Mouse (Mus musculus) midbrain, postnatal 0 days (tissue): ENCODE data around the gene Tspan7. TPM values are rescaled to one million over a fixed set of nuclear protein-coding genes. Genes with fewer than 3 reads are reported as not detected.

Experiments
- ATAC-seq: fragments of 200-750 bp; cut with Nextera tagmentation; 2 replicates; pipeline ENCODE4 v1.8.0; 2017; ENCODE audit warnings: moderate number of reproducible peaks, mild to moderate bottlenecking, moderate TSS enrichment, moderate library complexity; ENCODE audit not compliant: low FRiP score
- DNase-seq: peaks from one replicate; pipeline ENCODE4 v3.0.0-alpha.2; 2015; ENCODE audit warnings: low spot score
- H3K27ac ChIP-seq: fragments of 300-500 bp; sonication (generic); 2 replicates; pipeline ENCODE4 v1.5.1; 2014; ENCODE audit warnings: low read depth, mild to moderate bottlenecking, low read length, mixed read lengths
- H3K27me3 ChIP-seq: fragments of 300-500 bp; sonication (generic); 2 replicates; pipeline ENCODE4 v1.6.1; 2014; ENCODE audit warnings: low read length, control low read depth, mixed read lengths; ENCODE audit not compliant: insufficient read depth
- H3K36me3 ChIP-seq: fragments of 300-500 bp; sonication (generic); 2 replicates; pipeline ENCODE4 v1.6.1; 2014; ENCODE audit warnings: low read length, control low read depth, mixed read lengths; ENCODE audit not compliant: insufficient read depth
- H3K4me1 ChIP-seq: fragments of 300-500 bp; sonication (generic); 2 replicates; pipeline ENCODE4 v1.6.1; 2014; ENCODE audit warnings: mild to moderate bottlenecking, control low read depth, antibody characterized with exemption, low read length, mixed read lengths; ENCODE audit not compliant: insufficient read depth
- H3K4me2 ChIP-seq: fragments of 300-500 bp; sonication (generic); 2 replicates; pipeline ENCODE4 v1.6.1; 2014; ENCODE audit warnings: low read depth, mild to moderate bottlenecking, low read length, mixed read lengths; ENCODE audit not compliant: poor library complexity, severe bottlenecking
- H3K4me3 ChIP-seq: fragments of 300-500 bp; sonication (generic); 2 replicates; pipeline ENCODE4 v1.5.1; 2014; ENCODE audit warnings: low read depth, mild to moderate bottlenecking, low read length, moderate library complexity
- H3K9ac ChIP-seq: fragments of 300-500 bp; sonication (generic); replicated peaks from 2 replicates; pipeline ENCODE4 v1.6.1; 2014; ENCODE audit warnings: mild to moderate bottlenecking, low read length, moderate library complexity, mixed read lengths; ENCODE audit not compliant: poor library complexity, severe bottlenecking
- H3K9me3 ChIP-seq: fragments of 300-500 bp; sonication (generic); 2 replicates; pipeline ENCODE4 v1.6.1; 2016; ENCODE audit warnings: low read length, control low read depth
- CTCF ChIP-seq: IDR thresholded peaks from 2 replicates; pipeline ENCODE4 v1.5.1; 2016; ENCODE audit warnings: antibody characterized with exemption, mild to moderate bottlenecking
- WGBS: fragments of 180-500 bp; shearing (Covaris S2); extraction: QIAGEN DNeasy Blood & Tissue Kit; methylation state at CpG from one replicate; pipeline ENCODE4 v1.1.7; 2014; 5-methylcytosine and 5-hydroxymethylcytosine counted together
- polyA plus RNA-seq: library from polyadenylated mRNA; unstranded; fragments of >200 nt; fragmentation: Nextera tagmentation; extraction: Ambion mirVana; gene quantifications from 2 replicates; pipeline ENCODE4 v1.2.1, GENCODE M21; 2015
- total RNA-seq: library from RNA; depleted of rRNA; stranded (reverse); fragments of >200 nt; gene quantifications from 2 replicates; pipeline ENCODE4 v1.2.3, GENCODE M21; 2014

Tspan7 gene
- total and polyA plus RNA-seq, 2 experiments from 2014 or later, result 318 to 724 TPM

- 88% methylated on average over 1 of the region's 1 CpGs for WGBS
- Histone ChIP-seq H3K4me1 (no peaks in the 10 kb centered on the region), H3K4me3 (no peak overlapping the region), H3K27ac (no peak overlapping the region), H3K9me3 (no peaks in the 10 kb centered on the region), H3K4me2 (no peak overlapping the region), H3K27me3 (no peaks in the 10 kb centered on the region), H3K9ac (no peak overlapping the region), H3K36me3 (no peaks in the 10 kb centered on the region)
- ATAC-seq (no peak), DNase-seq (no peak)
- TF ChIP-seq CTCF, result no peak
Observed at GRCm38 (mm10) chrX:10477088-10477487, 7.9 kb upstream of the Tspan7 start.

DNA sequence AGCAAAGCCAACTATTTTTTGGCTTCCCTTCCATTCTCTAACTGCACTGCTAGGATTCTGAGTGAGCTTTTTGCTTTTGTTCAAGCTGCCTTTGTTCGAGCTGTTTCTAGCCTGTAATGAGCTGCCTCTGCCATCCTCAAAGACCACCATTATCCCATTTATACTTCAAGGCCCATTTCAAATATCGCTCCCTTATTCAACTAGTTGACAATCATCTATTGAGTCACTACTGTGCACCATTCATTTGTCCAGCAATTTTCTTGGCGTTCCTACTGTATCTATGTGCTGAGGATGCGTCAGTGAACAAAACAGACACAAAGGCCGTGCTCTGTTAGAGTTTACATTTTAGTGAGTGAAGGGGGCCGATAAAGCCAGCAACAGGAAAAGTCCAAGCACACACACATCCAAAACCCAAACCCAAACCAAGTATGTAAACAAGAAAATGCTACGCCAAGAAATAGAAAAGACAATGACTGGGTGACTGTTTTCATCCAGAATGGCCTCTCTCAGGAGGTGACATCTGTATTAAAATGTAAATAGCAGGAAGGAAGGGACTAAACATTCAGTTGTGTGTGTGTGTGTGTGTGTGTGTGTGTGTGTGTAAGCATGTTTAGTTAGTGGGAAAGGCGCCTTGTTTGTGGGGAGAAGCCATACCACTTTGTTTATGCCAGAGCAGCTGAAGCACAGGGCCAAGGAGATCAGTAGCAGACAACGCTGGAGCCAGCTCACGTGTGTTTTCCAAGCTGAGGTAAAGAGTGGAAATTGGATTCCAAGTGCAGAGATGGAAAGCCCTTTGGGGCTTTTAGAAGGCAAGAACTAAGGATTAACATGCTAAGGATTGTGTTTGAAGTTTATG, 5.7 kb upstream of the Tspan7 start:
- DNase-seq (peak; percentile 32), ATAC-seq (no peak)
- no peak for TF ChIP-seq CTCF

DNA sequence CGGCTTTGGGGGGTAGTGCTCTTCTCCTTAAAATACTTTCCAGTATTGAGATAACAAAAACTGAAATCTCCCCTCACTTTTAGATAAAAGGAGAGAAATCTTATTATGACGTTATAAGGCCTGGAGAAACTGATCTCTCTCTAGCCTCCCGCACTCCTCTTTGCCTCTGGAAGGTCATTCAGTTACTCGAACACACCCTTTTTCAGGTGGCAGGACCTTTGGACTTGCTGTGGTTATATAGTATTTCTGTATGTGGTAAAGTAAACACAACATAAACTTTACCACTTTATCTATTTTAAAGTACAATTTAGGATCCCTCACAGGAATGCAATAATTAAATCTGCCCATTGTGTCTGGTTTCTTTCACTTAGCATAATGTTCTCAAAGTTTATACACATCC, 5.0 kb upstream of the Tspan7 start:
- no peak for TF ChIP-seq CTCF
- no peaks in the 10 kb centered on the region for H3K27me3 ChIP-seq
- WGBS, result 83% methylated on average over 4 of the region's 4 CpGs
- H3K9ac ChIP-seq, result no peak overlapping the region
- H3K9me3 ChIP-seq, result no peaks in the 10 kb centered on the region
- ATAC-seq (no peak), DNase-seq (no peak)
- no peak overlapping the region for H3K4me3 ChIP-seq
- H3K4me2 ChIP-seq, result no peak overlapping the region
- H3K36me3 ChIP-seq, result no peaks in the 10 kb centered on the region
- H3K27ac ChIP-seq, result no peak overlapping the region
- H3K4me1 ChIP-seq, result no peaks in the 10 kb centered on the region

More for the DNA sequence above, 5.7 kb upstream of the Tspan7 start:
- H3K4me3 ChIP-seq, result no peak overlapping the region
- no peak overlapping the region for H3K4me2 ChIP-seq
- H3K36me3 ChIP-seq, result no peaks in the 10 kb centered on the region
- H3K9me3 ChIP-seq, result no peaks in the 10 kb centered on the region
- no peak overlapping the region for H3K9ac ChIP-seq
- no peak overlapping the region for H3K27ac ChIP-seq
- 58% methylated on average over 10 of the region's 10 CpGs for WGBS
- H3K4me1 ChIP-seq, result no peaks in the 10 kb centered on the region
- H3K27me3 ChIP-seq, result no peaks in the 10 kb centered on the region

GRCm38 (mm10) chrX:10485664-10486211, 780 bp downstream of the Tspan7 start:
- Histone ChIP-seq H3K4me1 (no peaks in the 10 kb centered on the region), H3K4me3 (peak overlapping the region; percentile 51), H3K9me3 (no peaks in the 10 kb centered on the region), H3K36me3 (no peaks in the 10 kb centered on the region), H3K9ac (peak overlapping the region; percentile 68), H3K27me3 (no peaks in the 10 kb centered on the region), H3K4me2 (peak overlapping the region; percentile 49), H3K27ac (peak overlapping the region; percentile 78)
- 15% methylated on average over 27 of the region's 27 CpGs for WGBS
- peak; percentile 48 for TF ChIP-seq CTCF
- DNase-seq (peak; percentile 74), ATAC-seq (peak; percentile 95)

DNA sequence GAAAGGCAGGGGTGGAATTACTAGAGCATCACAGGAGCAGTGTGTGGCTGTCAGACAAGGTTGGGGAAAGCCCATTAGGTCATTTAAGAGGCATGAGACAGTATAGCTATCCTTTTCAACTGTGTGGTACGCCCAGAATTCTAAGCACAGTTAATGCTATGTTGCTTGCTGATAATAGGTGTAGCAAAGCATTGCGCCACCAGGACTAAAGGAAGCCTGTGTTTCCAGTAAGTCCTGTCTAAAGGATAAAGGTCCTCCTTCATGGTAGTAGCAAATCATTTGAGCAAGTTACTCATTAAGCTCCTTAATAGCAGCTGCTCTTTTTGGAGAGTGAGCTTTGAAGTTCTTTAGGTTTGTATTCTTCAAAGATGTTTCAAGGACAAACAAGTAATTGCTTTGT, 13.6 kb downstream of the Tspan7 start:
- TF ChIP-seq CTCF, result no peak
- WGBS, result 86% methylated on average over 2 of the region's 2 CpGs
- no peak overlapping the region for H3K4me3 ChIP-seq
- H3K27ac ChIP-seq, result no peak overlapping the region
- no peak overlapping the region for H3K4me2 ChIP-seq
- H3K9ac ChIP-seq, result no peak overlapping the region
- H3K27me3 ChIP-seq, result no peaks in the 10 kb centered on the region
- no peaks in the 10 kb centered on the region for H3K9me3 ChIP-seq
- no peak for ATAC-seq
- H3K4me1 ChIP-seq, result no peaks in the 10 kb centered on the region
- H3K36me3 ChIP-seq, result no peaks in the 10 kb centered on the region
- no peak for DNase-seq

DNA sequence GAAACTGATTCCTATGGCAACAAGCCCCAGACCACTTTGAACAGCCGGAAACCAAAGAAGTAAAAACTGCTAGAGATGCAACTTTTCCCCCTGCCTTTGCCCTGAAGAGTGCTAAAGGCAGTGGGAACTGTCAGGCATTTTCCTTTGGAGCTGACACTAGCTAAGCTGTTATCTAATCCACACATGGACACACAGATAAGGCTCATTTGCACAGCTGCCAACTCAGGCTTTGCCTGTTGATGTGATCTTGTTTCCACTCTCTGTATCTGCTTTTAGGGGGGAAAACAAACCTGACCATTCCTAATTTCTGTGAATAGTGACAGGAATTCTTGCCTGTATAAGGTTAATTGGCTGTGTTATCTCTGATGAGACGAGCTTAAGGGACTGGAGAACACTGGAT, 17.7 kb downstream of the Tspan7 start:
- no peaks in the 10 kb centered on the region for H3K36me3 ChIP-seq
- ATAC-seq (no peak), DNase-seq (no peak)

More for the DNA sequence above, 17.7 kb downstream of the Tspan7 start:
- Histone ChIP-seq H3K4me1 (no peaks in the 10 kb centered on the region), H3K4me2 (no peak overlapping the region), H3K27me3 (no peaks in the 10 kb centered on the region), H3K9me3 (no peaks in the 10 kb centered on the region), H3K4me3 (no peak overlapping the region), H3K9ac (no peak overlapping the region), H3K27ac (no peak overlapping the region)
- 53% methylated on average over 2 of the region's 2 CpGs for WGBS
- TF ChIP-seq CTCF, result no peak
